Mouse (Mus musculus): ENCODE data around the gene Ubl3. TPM values are rescaled to one million over a fixed set of nuclear protein-coding genes. Genes with fewer than 3 reads are reported as not detected.

The Ubl3 gene
- polyA plus RNA-seq, 1 experiment, result 101 TPM

Other genes starting within 250 kb of the Ubl3 start
- 0.83 and 0.95 TPM in 2 replicates for gene Slc7a1, start 152.9 kb downstream of the Ubl3 start, polyA plus RNA-seq (2012; ENCODE audit: insufficient read depth, insufficient read length, missing spikeins)